Mouse (Mus musculus) neural tube, embryonic 14.5 days (tissue): Measurements from ENCODE around the gene Map3k9. TPM values are rescaled to one million over a fixed set of nuclear protein-coding genes. Genes with fewer than 3 reads are reported as not detected.

Source experiments
- ATAC-seq: fragments of 200-750 bp; cut with Nextera tagmentation; 2 replicates; pipeline ENCODE4 v1.8.0; 2017; ENCODE audit warnings: low read depth, mild to moderate bottlenecking, moderate TSS enrichment, moderate library complexity
- H3K27ac ChIP-seq: fragments of 300-500 bp; sonication (generic); 2 replicates; pipeline ENCODE4 v1.5.1; 2014; ENCODE audit warnings: low read depth, mild to moderate bottlenecking, control low read depth, low read length, moderate library complexity, mixed read lengths
- H3K27me3 ChIP-seq: fragments of 300-500 bp; sonication (generic); 2 replicates; pipeline ENCODE4 v1.6.1; 2014; ENCODE audit warnings: low read length; ENCODE audit not compliant: control insufficient read depth, insufficient read depth
- H3K36me3 ChIP-seq: fragments of 300-500 bp; sonication (generic); 2 replicates; pipeline ENCODE4 v1.6.1; 2014; ENCODE audit warnings: low read length, mixed read lengths; ENCODE audit not compliant: control insufficient read depth, insufficient read depth
- H3K4me1 ChIP-seq: fragments of 300-500 bp; sonication (generic); 2 replicates; pipeline ENCODE4 v1.6.1; 2014; ENCODE audit warnings: low read length; ENCODE audit not compliant: control insufficient read depth, insufficient read depth
- H3K4me2 ChIP-seq: fragments of 300-500 bp; sonication (generic); 2 replicates; pipeline ENCODE4 v1.6.1; 2014; ENCODE audit warnings: mild to moderate bottlenecking, low read depth, low read length, control low read depth
- H3K4me3 ChIP-seq: fragments of 300-500 bp; sonication (generic); 2 replicates; pipeline ENCODE4 v1.5.1; 2014; ENCODE audit warnings: low read depth, low read length, control low read depth, mixed read lengths
- H3K9ac ChIP-seq: fragments of 300-500 bp; sonication (generic); replicated peaks from 2 replicates; pipeline ENCODE4 v1.6.1; 2014; ENCODE audit warnings: low read depth, mild to moderate bottlenecking, control low read depth, low read length, mixed read lengths
- H3K9me3 ChIP-seq: fragments of 300-500 bp; sonication (generic); 2 replicates; pipeline ENCODE4 v1.6.1; 2016; ENCODE audit warnings: low read length; ENCODE audit not compliant: control insufficient read depth
- WGBS: fragments of 180-500 bp; shearing (Covaris S2); extraction: QIAGEN DNeasy Blood & Tissue Kit; methylation state at CpG from one replicate; pipeline ENCODE4 v1.1.7; 2014; 5-methylcytosine and 5-hydroxymethylcytosine counted together
- polyA plus RNA-seq: library from polyadenylated mRNA; unstranded; fragments of >200 nt; fragmentation: Nextera tagmentation; extraction: Ambion mirVana; gene quantifications from 2 replicates; pipeline ENCODE4 v1.2.1, GENCODE M21; 2014

Map3k9 gene
- polyA plus RNA-seq, 1 experiment from 2014 or later, result 14.2 TPM

GRCm38 (mm10) chr12:81796541-81796940, 15.6 kb upstream of the Map3k9 start:
- no peaks in the 10 kb centered on the region for H3K36me3 ChIP-seq
- H3K4me3 ChIP-seq, result no peak overlapping the region
- no peak for ATAC-seq
- WGBS, result 7% methylated on average over 7 of the region's 7 CpGs
- H3K9me3 ChIP-seq, result no peaks in the 10 kb centered on the region
- H3K9ac ChIP-seq, result no peak overlapping the region
- H3K4me1 ChIP-seq, result no peaks in the 10 kb centered on the region
- H3K27ac ChIP-seq, result no peak overlapping the region
- H3K27me3 ChIP-seq, result no peaks in the 10 kb centered on the region
- no peak overlapping the region for H3K4me2 ChIP-seq

GRCm38 (mm10) chr12:81792511-81793218, 11.7 kb upstream of the Map3k9 start:
- H3K4me3 ChIP-seq, result no peak overlapping the region
- WGBS, result 81% methylated on average over 6 of the region's 6 CpGs
- H3K9ac ChIP-seq, result no peak overlapping the region
- no peaks in the 10 kb centered on the region for H3K27me3 ChIP-seq
- no peak overlapping the region for H3K27ac ChIP-seq
- no peaks in the 10 kb centered on the region for H3K4me1 ChIP-seq
- H3K36me3 ChIP-seq, result no peaks in the 10 kb centered on the region
- no peak for ATAC-seq
- H3K9me3 ChIP-seq, result no peaks in the 10 kb centered on the region
- no peak overlapping the region for H3K4me2 ChIP-seq

- Histone ChIP-seq H3K9me3 (no peaks in the 10 kb centered on the region), H3K27me3 (no peaks in the 10 kb centered on the region), H3K27ac (no peak overlapping the region), H3K9ac (no peak overlapping the region), H3K4me3 (no peak overlapping the region), H3K36me3 (no peaks in the 10 kb centered on the region), H3K4me1 (no peaks in the 10 kb centered on the region), H3K4me2 (no peak overlapping the region)
- ATAC-seq, result no peak
- WGBS, result 62% methylated on average over 2 of the region's 2 CpGs
Measured at GRCm38 (mm10) chr12:81789499-81789898, 8.5 kb upstream of the Map3k9 start.

GRCm38 (mm10) chr12:81788672-81789084, 7.7 kb upstream of the Map3k9 start:
- no peak for ATAC-seq
- Histone ChIP-seq H3K27ac (no peak overlapping the region), H3K36me3 (no peaks in the 10 kb centered on the region), H3K4me2 (no peak overlapping the region), H3K4me1 (no peaks in the 10 kb centered on the region), H3K9ac (no peak overlapping the region), H3K9me3 (no peaks in the 10 kb centered on the region), H3K27me3 (no peaks in the 10 kb centered on the region), H3K4me3 (no peak overlapping the region)
- 2% methylated on average over 9 of the region's 9 CpGs for WGBS

GRCm38 (mm10) chr12:81787262-81787661, 6.3 kb upstream of the Map3k9 start:
- no peak overlapping the region for H3K4me3 ChIP-seq
- no peak overlapping the region for H3K9ac ChIP-seq
- 55% methylated on average over 12 of the region's 12 CpGs for WGBS
- no peaks in the 10 kb centered on the region for H3K36me3 ChIP-seq
- ATAC-seq, result no peak
- no peak overlapping the region for H3K27ac ChIP-seq
- H3K4me2 ChIP-seq, result no peak overlapping the region
- H3K9me3 ChIP-seq, result no peaks in the 10 kb centered on the region
- no peaks in the 10 kb centered on the region for H3K27me3 ChIP-seq
- H3K4me1 ChIP-seq, result 0 out of 2 replicates have a peak, but pooled peaks cover under 1% of the 10 kb centered on the region

GRCm38 (mm10) chr12:81783301-81783700, 2.3 kb upstream of the Map3k9 start:
- no peak overlapping the region for H3K4me2 ChIP-seq
- no peak overlapping the region for H3K27ac ChIP-seq
- ATAC-seq, result no peak
- H3K36me3 ChIP-seq, result no peaks in the 10 kb centered on the region
- H3K9ac ChIP-seq, result no peak overlapping the region
- peaks cover 8% of the 10 kb centered on the region for H3K4me1 ChIP-seq
- H3K9me3 ChIP-seq, result no peaks in the 10 kb centered on the region
- H3K4me3 ChIP-seq, result no peak overlapping the region
- 94% methylated on average over 4 of the region's 4 CpGs for WGBS
- H3K27me3 ChIP-seq, result 0 out of 2 replicates have a peak, but pooled peaks cover 3% of the 10 kb centered on the region

- peaks cover 8% of the 10 kb centered on the region for H3K4me1 ChIP-seq
- 82% methylated on average over 6 of the region's 6 CpGs for WGBS
- H3K9ac ChIP-seq, result no peak overlapping the region
- no peak overlapping the region for H3K4me2 ChIP-seq
- H3K27me3 ChIP-seq, result 0 out of 2 replicates have a peak, but pooled peaks cover 3% of the 10 kb centered on the region
- no peak overlapping the region for H3K4me3 ChIP-seq
- H3K36me3 ChIP-seq, result no peaks in the 10 kb centered on the region
- H3K27ac ChIP-seq, result no peak overlapping the region
- ATAC-seq, result no peak
- no peaks in the 10 kb centered on the region for H3K9me3 ChIP-seq
Measured at GRCm38 (mm10) chr12:81782606-81783005, 1.6 kb upstream of the Map3k9 start.

GRCm38 (mm10) chr12:81780271-81781093, 493 bp downstream of the Map3k9 start:
- Histone ChIP-seq H3K4me1 (peaks cover 8% of the 10 kb centered on the region), H3K9me3 (no peaks in the 10 kb centered on the region), H3K27me3 (0 out of 2 replicates have a peak, but pooled peaks cover 3% of the 10 kb centered on the region), H3K9ac (peak overlapping the region; percentile 82), H3K4me2 (peak overlapping the region; percentile 47), H3K36me3 (no peaks in the 10 kb centered on the region), H3K4me3 (peak overlapping the region; percentile 88), H3K27ac (peak overlapping the region; percentile 77)
- ATAC-seq, result peak; percentile 7
- 1% methylated on average over 78 of the region's 91 CpGs for WGBS

GRCm38 (mm10) chr12:81779831-81780230, 1.1 kb downstream of the Map3k9 start:
- H3K36me3 ChIP-seq, result no peaks in the 10 kb centered on the region
- H3K9ac ChIP-seq, result peak overlapping the region; percentile 82
- H3K9me3 ChIP-seq, result no peaks in the 10 kb centered on the region
- H3K4me3 ChIP-seq, result peak overlapping the region; percentile 88
- 0 out of 2 replicates have a peak, but pooled peaks cover 3% of the 10 kb centered on the region for H3K27me3 ChIP-seq
- peaks cover 8% of the 10 kb centered on the region for H3K4me1 ChIP-seq
- H3K4me2 ChIP-seq, result peak overlapping the region; percentile 47
- WGBS, result 8% methylated on average over 12 of the region's 12 CpGs
- no peak for ATAC-seq
- H3K27ac ChIP-seq, result no peak overlapping the region
